Mouse (Mus musculus): ENCODE measurements around the gene Polm. TPM values are rescaled to one million over a fixed set of nuclear protein-coding genes. Genes with fewer than 3 reads are reported as not detected.
"Not testable (repeated sequence)": the region's sequence is repeated elsewhere in the genome, so short reads cannot be mapped to it uniquely, and the experiment has no call there.

Gene Polm
- polyA plus RNA-seq, 1 experiment: 2.1 TPM

GRCm38 (mm10) chr11:5840346-5840745 is 2.5 kb upstream of the Polm start:
- Histone ChIP-seq H3K4me3 (ENCODE audit: insufficient read depth, low read depth, low read length) (no peak overlapping the region), H3K27ac (replicated peaks; ENCODE audit: low read depth, low read length) (no peak overlapping the region), H3K4me1 (ENCODE audit: control insufficient read depth, insufficient read depth, insufficient read length, low read length) (no peaks in the 10 kb centered on the region)

- Histone ChIP-seq H3K27ac (replicated peaks; ENCODE audit: low read depth, low read length) (no peak overlapping the region), H3K4me3 (ENCODE audit: insufficient read depth, low read depth, low read length) (no peak overlapping the region; the same call in 1 of the 2 replicates), H3K4me1 (ENCODE audit: control insufficient read depth, insufficient read depth, insufficient read length, low read length) (no peaks in the 10 kb centered on the region)
These were observed 1.7 kb downstream of the Polm start for GRCm38 (mm10) chr11:5836126-5836525.

DNA sequence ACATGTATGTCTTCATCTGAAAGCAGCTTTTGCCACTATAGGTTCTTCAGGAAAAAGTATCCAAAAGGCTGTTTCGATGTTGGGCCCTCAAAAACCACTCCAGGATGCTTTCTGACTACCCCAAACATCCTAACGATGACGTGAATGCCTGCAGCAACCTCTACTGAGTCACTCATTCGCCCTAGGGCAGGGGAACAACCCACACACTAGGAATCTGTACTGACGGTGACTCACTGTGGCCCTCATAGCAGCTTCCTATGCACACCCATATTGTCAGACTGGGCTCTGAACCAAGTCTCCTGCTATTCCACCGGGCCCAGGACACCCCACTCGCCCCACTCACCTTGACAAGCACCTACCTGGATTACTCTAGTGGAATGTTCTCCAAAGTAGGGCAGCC is 2.8 kb downstream of the Polm start:
- no peak overlapping the region for H3K27ac ChIP-seq (replicated peaks; ENCODE audit: low read depth, low read length)
- no peak overlapping the region for H3K4me3 ChIP-seq (ENCODE audit: insufficient read depth, low read depth, low read length)
- H3K4me1 ChIP-seq (ENCODE audit: control insufficient read depth, insufficient read depth, insufficient read length, low read length): no peaks in the 10 kb centered on the region

GRCm38 (mm10) chr11:5834506-5834905 is 3.3 kb downstream of the Polm start:
- no peak overlapping the region for H3K27ac ChIP-seq (replicated peaks; ENCODE audit: low read depth, low read length)
- no peaks in the 10 kb centered on the region for H3K4me1 ChIP-seq (ENCODE audit: control insufficient read depth, insufficient read depth, insufficient read length, low read length)
- no peak overlapping the region for H3K4me3 ChIP-seq (ENCODE audit: insufficient read depth, low read depth, low read length)

DNA sequence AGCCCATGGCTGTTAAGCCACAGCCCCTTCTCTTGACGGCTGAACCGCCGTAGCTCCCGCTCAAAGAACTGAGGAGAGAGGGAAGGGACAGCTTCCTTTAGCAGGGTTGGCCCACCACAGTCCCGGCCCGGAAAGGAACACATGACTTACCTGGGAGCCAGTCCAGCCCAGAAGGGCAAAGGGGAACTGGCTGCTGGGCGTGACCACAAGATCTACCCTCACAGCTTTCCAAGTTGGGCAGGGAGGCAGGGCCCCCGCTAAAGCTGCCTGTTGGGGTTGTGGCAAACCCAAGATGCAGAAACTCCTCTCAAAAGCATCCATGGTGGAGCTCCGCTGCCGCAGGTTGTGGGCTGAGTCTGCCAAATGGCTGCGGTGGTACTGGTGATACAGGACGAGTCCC is 8.5 kb downstream of the Polm start:
- Histone ChIP-seq H3K27ac (replicated peaks; ENCODE audit: low read depth, low read length) (no peak overlapping the region), H3K4me1 (ENCODE audit: control insufficient read depth, insufficient read depth, insufficient read length, low read length) (no peaks in the 10 kb centered on the region), H3K4me3 (ENCODE audit: insufficient read depth, low read depth, low read length) (no peak overlapping the region)

DNA sequence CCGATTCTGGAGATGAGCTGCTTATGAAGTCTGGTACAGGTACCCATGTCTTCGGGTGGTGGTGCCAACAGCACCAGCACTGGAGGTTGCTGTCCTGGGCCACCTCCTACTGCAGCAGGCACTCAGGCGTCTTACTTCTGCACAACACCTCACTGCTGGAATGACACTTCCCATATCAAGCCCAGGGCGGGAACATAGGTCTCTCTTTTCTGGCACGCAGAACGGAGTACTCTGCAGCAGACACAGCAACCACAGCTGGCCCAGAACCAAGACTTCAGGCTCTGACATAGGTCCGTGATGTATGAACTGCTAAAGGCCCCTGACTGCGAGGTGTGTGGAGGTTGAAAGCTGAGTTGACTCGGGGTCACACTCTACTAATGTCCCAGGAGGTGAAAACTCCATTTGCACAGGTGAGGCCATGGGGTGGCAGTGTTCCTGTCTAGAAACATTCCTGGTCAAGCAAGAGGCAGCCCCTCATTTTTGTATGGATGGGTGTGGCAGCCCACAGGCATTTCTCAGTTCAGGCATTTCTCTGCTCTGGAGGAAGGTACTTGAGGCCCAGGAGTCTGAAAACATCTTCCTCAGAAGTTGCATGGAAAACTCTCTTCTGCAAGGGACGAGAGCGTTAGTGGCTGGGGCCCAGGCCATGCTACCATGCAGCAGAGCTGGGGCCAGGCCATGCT is 9.2 kb downstream of the Polm start:
- H3K4me3 ChIP-seq (ENCODE audit: insufficient read depth, low read depth, low read length): no peak overlapping the region
- no peak overlapping the region for H3K27ac ChIP-seq (replicated peaks; ENCODE audit: low read depth, low read length)
- H3K4me1 ChIP-seq (ENCODE audit: control insufficient read depth, insufficient read depth, insufficient read length, low read length): no peaks in the 10 kb centered on the region

GRCm38 (mm10) chr11:5827931-5828330 is 9.9 kb downstream of the Polm start:
- no peak overlapping the region for H3K4me3 ChIP-seq (ENCODE audit: insufficient read depth, low read depth, low read length)
- no peak overlapping the region for H3K27ac ChIP-seq (replicated peaks; ENCODE audit: low read depth, low read length)

GRCm38 (mm10) chr11:5825432-5825831 is 12.4 kb downstream of the Polm start:
- H3K4me1 ChIP-seq (ENCODE audit: control insufficient read depth, insufficient read depth, insufficient read length, low read length): no peaks in the 10 kb centered on the region
- H3K27ac ChIP-seq (replicated peaks; ENCODE audit: low read depth, low read length): no peak overlapping the region
- H3K4me3 ChIP-seq (ENCODE audit: insufficient read depth, low read depth, low read length): no peak overlapping the region

More at GRCm38 (mm10) chr11:5827931-5828330, 9.9 kb downstream of the Polm start:
- no peaks in the 10 kb centered on the region for H3K4me1 ChIP-seq (ENCODE audit: control insufficient read depth, insufficient read depth, insufficient read length, low read length)

- H3K4me3 ChIP-seq (ENCODE audit: insufficient read depth, low read depth, low read length): no peak overlapping the region
- no peak overlapping the region for H3K27ac ChIP-seq (replicated peaks; ENCODE audit: low read depth, low read length)
- no peaks in the 10 kb centered on the region for H3K4me1 ChIP-seq (ENCODE audit: control insufficient read depth, insufficient read depth, insufficient read length, low read length)
These were observed 18.6 kb downstream of the Polm start for GRCm38 (mm10) chr11:5819223-5819622.

DNA sequence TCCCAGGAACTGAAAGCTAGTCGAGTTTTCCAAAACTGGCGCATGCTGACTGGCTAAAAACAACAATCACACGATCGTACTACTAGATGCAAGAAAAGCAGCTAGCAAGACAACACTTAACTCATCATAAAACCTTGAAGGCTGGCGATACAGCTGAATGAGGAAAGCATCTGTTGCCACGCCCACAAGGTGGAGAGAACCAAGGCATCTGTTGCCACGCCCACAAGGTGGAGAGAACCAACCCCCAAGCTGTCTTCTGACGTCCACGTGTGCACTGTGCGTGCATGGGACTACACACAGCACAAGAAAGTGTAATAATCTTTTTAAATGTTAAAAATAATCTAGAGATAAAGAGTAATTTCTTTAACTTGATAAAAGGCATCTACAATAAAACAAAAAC is 24.4 kb downstream of the Polm start:
- no peaks in the 10 kb centered on the region for H3K4me1 ChIP-seq (ENCODE audit: control insufficient read depth, insufficient read depth, insufficient read length, low read length)
- H3K4me3 ChIP-seq (ENCODE audit: insufficient read depth, low read depth, low read length): no peak overlapping the region
- H3K27ac ChIP-seq (replicated peaks; ENCODE audit: low read depth, low read length): no peak overlapping the region

GRCm38 (mm10) chr11:5809487-5809886 is 28.3 kb downstream of the Polm start:
- H3K4me1 ChIP-seq (ENCODE audit: control insufficient read depth, insufficient read depth, insufficient read length, low read length); H3K4me3 ChIP-seq (ENCODE audit: insufficient read depth, low read depth, low read length); H3K27ac ChIP-seq (replicated peaks; ENCODE audit: low read depth, low read length): not testable (repeated sequence)

- Histone ChIP-seq H3K4me1 (ENCODE audit: control insufficient read depth, insufficient read depth, insufficient read length, low read length) (no peaks in the 10 kb centered on the region), H3K27ac (replicated peaks; ENCODE audit: low read depth, low read length) (no peak overlapping the region), H3K4me3 (ENCODE audit: insufficient read depth, low read depth, low read length) (no peak overlapping the region)
These were observed 29.9 kb downstream of the Polm start for GRCm38 (mm10) chr11:5807956-5808355.

GRCm38 (mm10) chr11:5805711-5806110 is 32.1 kb downstream of the Polm start:
- no peak overlapping the region for H3K27ac ChIP-seq (replicated peaks; ENCODE audit: low read depth, low read length)
- H3K4me3 ChIP-seq (ENCODE audit: insufficient read depth, low read depth, low read length): no peak overlapping the region
- peaks cover 12% of the 10 kb centered on the region for H3K4me1 ChIP-seq (ENCODE audit: control insufficient read depth, insufficient read depth, insufficient read length, low read length)

DNA sequence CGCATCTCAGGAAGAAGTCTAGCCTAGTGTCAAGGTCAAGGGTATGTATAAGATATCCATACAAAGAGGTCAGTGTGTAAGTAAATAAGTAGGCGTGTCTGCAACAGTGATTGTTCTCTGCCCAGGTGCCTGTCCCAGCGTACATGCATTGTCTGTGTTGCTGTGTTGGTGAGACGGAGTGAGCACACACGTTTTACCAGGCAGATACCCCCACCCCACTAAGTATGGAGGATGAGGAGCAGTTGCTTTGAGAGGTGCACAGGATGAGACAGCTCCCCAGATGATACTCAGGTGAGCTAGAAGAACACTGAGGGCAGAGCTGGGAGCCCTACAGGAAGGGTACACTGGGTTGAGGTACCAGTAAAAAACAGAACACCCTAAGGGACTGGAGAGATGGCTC is 33.6 kb downstream of the Polm start:
- Histone ChIP-seq H3K4me1 (ENCODE audit: control insufficient read depth, insufficient read depth, insufficient read length, low read length) (peaks cover 16% of the 10 kb centered on the region), H3K27ac (replicated peaks; ENCODE audit: low read depth, low read length) (no peak overlapping the region), H3K4me3 (ENCODE audit: insufficient read depth, low read depth, low read length) (no peak overlapping the region)

DNA sequence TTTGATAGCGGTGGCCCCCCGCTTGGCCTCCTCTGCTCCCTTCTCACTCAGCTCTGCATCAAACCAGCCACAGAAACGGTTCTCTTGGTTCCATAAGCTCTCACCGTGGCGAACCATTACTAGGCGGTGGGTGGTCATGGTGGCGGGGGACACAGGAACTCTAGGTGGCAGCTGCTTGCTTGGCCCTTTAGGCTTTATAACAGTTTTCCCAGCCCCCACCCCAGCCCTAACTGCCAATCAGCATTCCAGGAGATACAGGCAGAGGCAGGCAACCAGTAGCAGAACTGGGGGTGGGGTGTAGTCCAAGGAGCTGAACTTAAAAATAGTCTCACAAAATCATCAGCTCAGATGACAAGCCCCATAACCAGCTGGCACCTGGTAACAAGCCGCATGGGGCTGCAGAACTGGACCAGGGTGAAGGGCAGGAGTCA is 34.2 kb downstream of the Polm start, which contains the start of gene Pgam2:
Pgam2 (minus strand) TSS at position 183 of the 431 bp plus-strand sequence.
- Histone ChIP-seq H3K4me1 (ENCODE audit: control insufficient read depth, insufficient read depth, insufficient read length, low read length) (peaks cover 16% of the 10 kb centered on the region), H3K27ac (replicated peaks; ENCODE audit: low read depth, low read length) (no peak within 1 kb of the TSS), H3K4me3 (ENCODE audit: insufficient read depth, low read depth, low read length) (no peak within 1 kb of the TSS; the same call in 1 of the 2 replicates)

GRCm38 (mm10) chr11:5802457-5803217 is 35.2 kb downstream of the Polm start:
- Histone ChIP-seq H3K4me3 (ENCODE audit: insufficient read depth, low read depth, low read length) (no peak overlapping the region; the same call in 1 of the 2 replicates), H3K4me1 (ENCODE audit: control insufficient read depth, insufficient read depth, insufficient read length, low read length) (peaks cover 16% of the 10 kb centered on the region), H3K27ac (replicated peaks; ENCODE audit: low read depth, low read length) (no peak overlapping the region)
